In the genomic region with DNA sequence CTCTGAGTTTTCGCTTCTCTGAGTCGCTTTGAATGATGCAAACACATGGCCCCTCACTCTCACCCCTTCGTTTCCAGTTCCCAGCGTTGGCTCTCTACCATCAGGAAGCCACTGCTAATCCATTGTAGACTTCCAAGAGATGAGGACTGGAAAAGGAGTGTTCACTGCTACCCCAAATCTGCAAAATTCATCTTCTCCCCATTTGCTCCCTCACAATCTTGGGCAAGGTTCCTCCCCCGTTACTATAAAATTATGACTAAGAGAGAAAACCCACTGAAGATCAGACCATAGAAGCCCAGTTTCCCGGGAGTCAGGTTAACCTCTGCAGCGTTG, we compare ENCODE assay signal across 33 mouse cellular contexts. TPM values are rescaled to one million over a fixed set of nuclear protein-coding genes. Genes with fewer than 3 reads are reported as not detected.
DNase-seq lines count a peak whose midpoint lies in the region; ATAC-seq and TF ChIP-seq lines count a peak whose summit lies in the region.
"Had no signal": no experiment of that assay in that cellular context is flagged by ENCODE, and none has a peak within 500 bp of the region (broad histone marks: within the 10 kb centered on the region; RNA-seq: fewer than 3 reads in every experiment).

No protein-coding gene starts in this region.

- no peak overlapping the region for H3K4me2 ChIP-seq in intestine, embryonic 14.5 days (ENCODE audit: low read length)
- H3K4me2 ChIP-seq in intestine, postnatal 0 days (replicated peaks; ENCODE audit: low read depth), result no peak overlapping the region
- no peak overlapping the region for H3K4me2 ChIP-seq in midbrain, embryonic 11.5 days
- H3K4me2 ChIP-seq in midbrain, postnatal 0 days (ENCODE audit: low read depth, low read length, poor library complexity, severe bottlenecking), result no peak overlapping the region
- peak overlapping the region; percentile 5; the same call in 1 of the 2 replicates for H3K4me2 ChIP-seq in stomach, embryonic 15.5 days
- H3K4me2 ChIP-seq in stomach, postnatal 0 days (replicated peaks; ENCODE audit: low read depth), result no peak overlapping the region
- H3K4me2 ChIP-seq: embryonic facial prominence, embryonic 13.5 days; forebrain, embryonic 12.5 days; forebrain, embryonic 15.5 days; heart, embryonic 11.5 days; hindbrain, embryonic 13.5 days had no signal

- TF ChIP-seq CTCF in intestine, postnatal 0 days (IDR thresholded peaks at IDR 0.05; ENCODE audit: low read depth), result no peak
- TF ChIP-seq CTCF in midbrain, postnatal 0 days (IDR thresholded peaks at IDR 0.05), result no peak
- no peak for TF ChIP-seq CTCF in stomach, postnatal 0 days (IDR thresholded peaks at IDR 0.05; ENCODE audit: low read depth)

- no peak overlapping the region for H3K9ac ChIP-seq in intestine, embryonic 14.5 days (ENCODE audit: low read length)
- no peak overlapping the region for H3K9ac ChIP-seq in intestine, postnatal 0 days (ENCODE audit: low read depth, low read length)
- no peak overlapping the region for H3K9ac ChIP-seq in midbrain, embryonic 11.5 days (ENCODE audit: low read length)
- H3K9ac ChIP-seq in midbrain, postnatal 0 days (replicated peaks; ENCODE audit: low read length, poor library complexity, severe bottlenecking), result no peak overlapping the region
- H3K9ac ChIP-seq in stomach, embryonic 15.5 days, result no peak overlapping the region
- H3K9ac ChIP-seq in stomach, postnatal 0 days (ENCODE audit: low read length), result no peak overlapping the region
- H3K9ac ChIP-seq: embryonic facial prominence, embryonic 13.5 days; forebrain, embryonic 12.5 days; forebrain, embryonic 15.5 days; hindbrain, embryonic 13.5 days had no signal

- no peak for ATAC-seq in intestine, embryonic 14.5 days (replicated peaks; ENCODE audit: low FRiP score, low TSS enrichment, low read depth)
- ATAC-seq in intestine, postnatal 0 days, result no peak
- no peak for ATAC-seq in midbrain, embryonic 11.5 days (ENCODE audit: low FRiP score)
- ATAC-seq in midbrain, postnatal 0 days (ENCODE audit: low FRiP score), result no peak
- ATAC-seq in stomach, embryonic 15.5 days (ENCODE audit: insufficient read depth, low FRiP score, low read depth), result no peak
- no peak for ATAC-seq in stomach, postnatal 0 days (ENCODE audit: low FRiP score, low TSS enrichment)
- ATAC-seq: forebrain, embryonic 15.5 days; Patski had no signal

- H3K4me1 ChIP-seq in intestine, embryonic 14.5 days (replicated peaks; ENCODE audit: control insufficient read depth, insufficient read depth, low read length), result peaks cover 10% of the 10 kb centered on the region
- H3K4me1 ChIP-seq in intestine, postnatal 0 days (replicated peaks; ENCODE audit: control insufficient read depth, insufficient read depth, low read length), result peaks cover 1% of the 10 kb centered on the region; the same call in 1 of the 2 replicates
- H3K4me1 ChIP-seq in midbrain, embryonic 11.5 days (ENCODE audit: control insufficient read depth, insufficient read depth, low read length), result peaks cover 27% of the 10 kb centered on the region
- H3K4me1 ChIP-seq in midbrain, postnatal 0 days (ENCODE audit: insufficient read depth, low read length), result no peaks in the 10 kb centered on the region
- peaks cover 14% of the 10 kb centered on the region for H3K4me1 ChIP-seq in stomach, embryonic 15.5 days
- H3K4me1 ChIP-seq in stomach, postnatal 0 days (replicated peaks; ENCODE audit: control insufficient read depth, insufficient read depth), result no peaks in the 10 kb centered on the region

- H3K9me3 ChIP-seq in intestine, embryonic 14.5 days (ENCODE audit: control insufficient read depth, low read length), result no peaks in the 10 kb centered on the region
- no peaks in the 10 kb centered on the region for H3K9me3 ChIP-seq in intestine, postnatal 0 days (ENCODE audit: control insufficient read depth)
- no peaks in the 10 kb centered on the region for H3K9me3 ChIP-seq in midbrain, embryonic 11.5 days (ENCODE audit: control insufficient read depth, low read length)
- H3K9me3 ChIP-seq in midbrain, postnatal 0 days (ENCODE audit: low read length), result no peaks in the 10 kb centered on the region
- H3K9me3 ChIP-seq in stomach, embryonic 15.5 days, result no peaks in the 10 kb centered on the region
- no peaks in the 10 kb centered on the region for H3K9me3 ChIP-seq in stomach, postnatal 0 days (ENCODE audit: control insufficient read depth, low read length)
- H3K9me3 ChIP-seq: embryonic facial prominence, embryonic 10.5 days; embryonic facial prominence, embryonic 13.5 days; forebrain, embryonic 12.5 days; forebrain, embryonic 15.5 days; hindbrain, embryonic 13.5 days had no signal

- no peak overlapping the region for H3K27ac ChIP-seq in intestine, embryonic 14.5 days (ENCODE audit: low read depth)
- no peak overlapping the region for H3K27ac ChIP-seq in intestine, postnatal 0 days (ENCODE audit: low read depth, low read length)
- H3K27ac ChIP-seq in midbrain, embryonic 11.5 days (ENCODE audit: low read depth, low read length), result no peak overlapping the region
- no peak overlapping the region for H3K27ac ChIP-seq in midbrain, postnatal 0 days (ENCODE audit: low read depth, low read length)
- H3K27ac ChIP-seq in stomach, embryonic 15.5 days, result no peak overlapping the region
- H3K27ac ChIP-seq in stomach, postnatal 0 days (replicated peaks), result no peak overlapping the region
- H3K27ac ChIP-seq: embryonic facial prominence, embryonic 10.5 days; embryonic facial prominence, embryonic 13.5 days; forebrain, embryonic 12.5 days; forebrain, embryonic 15.5 days; heart, adult 2 months; hindbrain, embryonic 13.5 days had no signal

- no peak for TF ChIP-seq EP300 in stomach, postnatal 0 days (optimal IDR thresholded peaks at IDR 0.05)

- DNase-seq in heart, adult 11 months, result peak; percentile 30
- no peak for DNase-seq in heart, adult 8-10 months (ENCODE audit: low spot score)
- no peak for DNase-seq in intestine, embryonic 14.5 days (ENCODE audit: low spot score)
- peak; percentile 94 for DNase-seq in midbrain, embryonic 11.5 days (ENCODE audit: low spot score, missing footprints)
- no peak for DNase-seq in midbrain, postnatal 0 days (ENCODE audit: low spot score)
- DNase-seq in stomach, postnatal 0 days (ENCODE audit: low spot score), result no peak
- DNase-seq: adrenal gland, postnatal 10 days; adrenal gland, postnatal 36 days; B cell, adult 2 months; cerebellum, adult 18-20 months; cerebellum, adult 9-10 months; cerebellum, postnatal 14 days; gastrocnemius, postnatal 25 days; heart, adult 2 months had no signal

- H3K4me3 ChIP-seq in intestine, embryonic 14.5 days (ENCODE audit: low read depth, low read length), result 0 out of 2 replicates have a peak overlapping the region, but pooled peaks have one; percentile 3
- H3K4me3 ChIP-seq in intestine, postnatal 0 days (ENCODE audit: low read depth, low read length), result no peak overlapping the region
- 0 out of 2 replicates have a peak overlapping the region, but pooled peaks have one; percentile 2 for H3K4me3 ChIP-seq in midbrain, embryonic 11.5 days (ENCODE audit: low read depth, low read length)
- no peak overlapping the region for H3K4me3 ChIP-seq in midbrain, postnatal 0 days (ENCODE audit: low read depth, low read length)
- no peak overlapping the region for H3K4me3 ChIP-seq in stomach, embryonic 15.5 days (replicated peaks)
- no peak overlapping the region for H3K4me3 ChIP-seq in stomach, postnatal 0 days (ENCODE audit: low read depth, low read length)
- H3K4me3 ChIP-seq: embryonic facial prominence, embryonic 10.5 days; embryonic facial prominence, embryonic 13.5 days; erythroblast, embryonic 14.5 days; forebrain, embryonic 12.5 days; forebrain, embryonic 15.5 days; heart, adult 2 months; hindbrain, embryonic 13.5 days had no signal

- WGBS in intestine, embryonic 14.5 days, result 2% methylated on average over 7 of the region's 7 CpGs
- WGBS in intestine, postnatal 0 days, result 14% methylated on average over 7 of the region's 7 CpGs
- under 1% methylated on average over 7 of the region's 7 CpGs for WGBS in midbrain, embryonic 11.5 days
- WGBS in midbrain, postnatal 0 days, result 7% methylated on average over 7 of the region's 7 CpGs
- 8% methylated on average over 7 of the region's 7 CpGs for WGBS in stomach, embryonic 15.5 days
- WGBS in stomach, postnatal 0 days, result 5% methylated on average over 7 of the region's 7 CpGs

- no peaks in the 10 kb centered on the region for H3K36me3 ChIP-seq in intestine, embryonic 14.5 days (ENCODE audit: control insufficient read depth, insufficient read depth, low read length)
- no peaks in the 10 kb centered on the region for H3K36me3 ChIP-seq in intestine, postnatal 0 days (ENCODE audit: control insufficient read depth, insufficient read depth)
- no peaks in the 10 kb centered on the region for H3K36me3 ChIP-seq in midbrain, embryonic 11.5 days (ENCODE audit: control insufficient read depth, insufficient read depth, low read length)
- H3K36me3 ChIP-seq in midbrain, postnatal 0 days (ENCODE audit: insufficient read depth, low read length), result no peaks in the 10 kb centered on the region
- H3K36me3 ChIP-seq in stomach, embryonic 15.5 days, result no peaks in the 10 kb centered on the region
- no peaks in the 10 kb centered on the region for H3K36me3 ChIP-seq in stomach, postnatal 0 days (ENCODE audit: control insufficient read depth, insufficient read depth, low read length)
- H3K36me3 ChIP-seq: embryonic facial prominence, embryonic 10.5 days; embryonic facial prominence, embryonic 13.5 days; forebrain, embryonic 12.5 days; forebrain, embryonic 15.5 days; G1E; hindbrain, embryonic 13.5 days had no signal

- peaks cover 99% of the 10 kb centered on the region for H3K27me3 ChIP-seq in intestine, embryonic 14.5 days (replicated peaks; ENCODE audit: control insufficient read depth, insufficient read depth, low read length)
- peaks cover 96% of the 10 kb centered on the region for H3K27me3 ChIP-seq in intestine, postnatal 0 days (replicated peaks; ENCODE audit: control insufficient read depth, insufficient read depth, low read length)
- peaks cover 83% of the 10 kb centered on the region for H3K27me3 ChIP-seq in midbrain, embryonic 11.5 days (ENCODE audit: control insufficient read depth, insufficient read depth, low read length)
- peaks cover 76% of the 10 kb centered on the region for H3K27me3 ChIP-seq in midbrain, postnatal 0 days (ENCODE audit: insufficient read depth, low read length)
- H3K27me3 ChIP-seq in stomach, embryonic 15.5 days (replicated peaks), result peaks cover 81% of the 10 kb centered on the region
- H3K27me3 ChIP-seq in stomach, postnatal 0 days (ENCODE audit: control insufficient read depth, insufficient read depth, low read length), result peaks cover 21% of the 10 kb centered on the region; the same call in 1 of the 2 replicates

RNA-seq across cellular contexts. Expression of gene Onecut1, which starts 4.2 kb away (rescaled TPM):
- not detected for total RNA-seq in heart, adult 8-10 months (2022)
- 0.47 and 2.0 TPM in 2 replicates for polyA plus RNA-seq in intestine, embryonic 14.5 days (2014; fragmentation: Nextera tagmentation; extraction: Ambion mirVana)
- 0.07 TPM in 1 of 2 replicates, not detected in the other for polyA plus RNA-seq in intestine, postnatal 0 days (2015; fragmentation: Nextera tagmentation; extraction: Ambion mirVana)
- 14.7 and 14.8 TPM in 2 replicates for polyA plus RNA-seq in midbrain, embryonic 11.5 days (2014; fragmentation: Nextera tagmentation; extraction: Ambion mirVana)
- 7.5 and 8.4 TPM in 2 replicates for total RNA-seq in midbrain, postnatal 0 days (2014; rRNA removed)
- 3.8 and 5.0 TPM in 2 replicates for polyA plus RNA-seq in midbrain, postnatal 0 days (2015; fragmentation: Nextera tagmentation; extraction: Ambion mirVana)
- polyA plus RNA-seq in stomach, embryonic 15.5 days (2015; fragmentation: Nextera tagmentation; extraction: Ambion mirVana), result 3.9 and 4.7 TPM in 2 replicates
- 0.08 and 0.10 TPM in 2 replicates for polyA plus RNA-seq in stomach, postnatal 0 days (2015; fragmentation: Nextera tagmentation; extraction: Ambion mirVana)
- total RNA-seq: adrenal gland, adult 18-20 months; CH12.LX; gastrocnemius, adult 8-10 months; gastrocnemius, postnatal 25 days; heart, adult 2 months; heart, postnatal 25 days; hematopoietic stem cell, adult 5-6 weeks had no signal
- polyA plus RNA-seq: embryonic facial prominence, embryonic 13.5 days; erythroblast, embryonic 14.5 days; G1E; gonadal fat pad, adult 2 months; heart, adult 2 months; heart, embryonic 14.5 days; heart, postnatal 0 days; Patski had no signal

Comparison
In these comparisons a context has a peak if more than half of its experiments do, and no peak if none do; other contexts are left out.
1. DNase-seq: peak in heart, adult 11 months (single experiment) and midbrain, embryonic 11.5 days (single experiment); none in heart, adult 8-10 months (single experiment), intestine, embryonic 14.5 days (single experiment), midbrain, postnatal 0 days (single experiment) and stomach, postnatal 0 days (single experiment).
2. H3K4me3 ChIP-seq: peak in intestine, embryonic 14.5 days (single experiment) and midbrain, embryonic 11.5 days (single experiment); none in intestine, postnatal 0 days (single experiment), midbrain, postnatal 0 days (single experiment), stomach, embryonic 15.5 days (single experiment) and stomach, postnatal 0 days (single experiment).